Mouse (Mus musculus): Measurements from ENCODE around the gene Plxnd1. TPM values are rescaled to one million over a fixed set of nuclear protein-coding genes. Genes with fewer than 3 reads are reported as not detected.

Plxnd1 gene
- total RNA-seq (2021) = 100 to 1,000 TPM; 127 to 131 TPM
- long read RNA-seq, experiment 1, full-length matches to known transcripts = 70 of 123 reads
- long read RNA-seq, experiment 1, partial matches to known transcripts = 39 of 123 reads
- long read RNA-seq, experiment 1, other reads (novel, unspliced or antisense) = 14 of 123 reads
- long read RNA-seq, experiment 2, full-length matches to known transcripts = 59 of 113 reads
- long read RNA-seq, experiment 2, partial matches to known transcripts = 23 of 113 reads
- long read RNA-seq, experiment 2, other reads (novel, unspliced or antisense) = 31 of 113 reads

DNA sequence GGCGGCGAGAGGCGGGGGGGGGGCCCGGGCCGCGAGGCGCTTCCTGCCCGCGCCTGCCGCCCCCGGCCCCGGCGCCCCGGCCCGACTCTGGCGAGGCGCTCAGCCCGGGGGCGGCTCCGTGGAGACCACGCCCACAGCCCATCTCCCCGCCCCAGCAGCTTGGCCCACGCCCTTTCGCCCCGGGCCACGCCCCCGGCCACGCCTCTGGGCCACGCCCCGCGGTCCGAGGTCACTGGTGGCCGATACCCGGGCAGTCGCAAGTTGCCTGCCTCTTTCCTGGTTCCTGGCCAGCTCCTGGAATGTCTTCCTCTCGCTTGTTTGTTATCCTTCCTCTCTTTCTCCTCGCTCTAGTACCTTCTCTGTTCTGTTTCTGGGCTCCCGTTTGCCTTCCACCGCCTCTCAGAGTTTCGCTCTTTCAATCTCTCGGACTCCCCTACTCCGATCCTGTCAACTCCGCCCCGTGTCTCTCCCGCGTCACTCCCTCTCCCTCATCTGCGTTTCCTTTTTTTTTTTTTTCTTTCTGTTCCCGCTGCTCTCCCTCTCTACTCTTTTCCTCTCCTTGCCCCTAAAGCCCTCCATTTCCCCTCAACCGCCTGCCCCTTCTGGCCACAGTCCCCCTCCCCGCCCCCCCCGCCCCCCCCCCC, at the start of gene Plxnd1:
TSS of gene Plxnd1 (minus strand) at position 129 of the 644 bp plus-strand sequence.
- peak within 1 kb of the TSS; percentile 73 for H3K4me3 ChIP-seq
- DNase-seq (ENCODE audit: extremely low spot score in 1 of 2, low spot score in 2 of 2) = peak; percentile 84 to 86
- H3K27ac ChIP-seq = peak within 1 kb of the TSS; percentile 89
- no peak for TF ChIP-seq CTCF (IDR thresholded peaks at IDR 0.05)
- intact Hi-C loops (cut with DNase I) = loop anchor here (5.0 kb wide), 1 partner anchor 143 kb away; the partner anchor contains the start of genes Ift122 and Mbd4

- intact Hi-C loops (cut with DNase I) = no loop called here
- Histone ChIP-seq H3K27ac (peak overlapping the region; percentile 55; the same call in 1 of the 2 replicates), H3K4me3 (no peak overlapping the region)
- no peak for DNase-seq (ENCODE audit: extremely low spot score in 1 of 2, low spot score in 2 of 2)
- TF ChIP-seq CTCF (IDR thresholded peaks at IDR 0.05) = no peak
These were observed 49.2 kb upstream of the Plxnd1 start for GRCm38 (mm10) chr6:116044039-116044438.

DNA sequence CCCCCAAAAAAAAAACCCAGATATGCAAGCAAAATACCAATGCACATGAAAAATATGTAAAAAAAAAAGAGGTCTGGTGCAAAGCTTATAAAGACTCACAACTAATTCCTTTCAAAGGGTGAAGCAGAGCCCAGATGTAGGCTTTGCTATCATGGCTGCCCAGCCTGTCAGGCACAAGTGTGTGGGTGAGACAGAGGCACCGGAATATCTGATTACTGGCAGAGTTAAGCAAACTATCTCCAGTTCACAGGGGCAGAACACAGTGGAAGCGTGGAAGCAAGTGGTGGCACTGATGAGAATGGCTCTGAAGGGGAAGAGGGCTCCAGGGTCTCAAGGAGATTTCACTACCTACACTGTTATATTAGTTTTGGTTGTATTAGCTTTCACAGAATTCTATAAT, 43.4 kb upstream of the Plxnd1 start:
- no peak overlapping the region for H3K4me3 ChIP-seq
- no peak for DNase-seq (ENCODE audit: extremely low spot score in 1 of 2, low spot score in 2 of 2)
- no peak for TF ChIP-seq CTCF (IDR thresholded peaks at IDR 0.05)
- no peak overlapping the region for H3K27ac ChIP-seq
- intact Hi-C loops (cut with DNase I) = no loop called here

DNA sequence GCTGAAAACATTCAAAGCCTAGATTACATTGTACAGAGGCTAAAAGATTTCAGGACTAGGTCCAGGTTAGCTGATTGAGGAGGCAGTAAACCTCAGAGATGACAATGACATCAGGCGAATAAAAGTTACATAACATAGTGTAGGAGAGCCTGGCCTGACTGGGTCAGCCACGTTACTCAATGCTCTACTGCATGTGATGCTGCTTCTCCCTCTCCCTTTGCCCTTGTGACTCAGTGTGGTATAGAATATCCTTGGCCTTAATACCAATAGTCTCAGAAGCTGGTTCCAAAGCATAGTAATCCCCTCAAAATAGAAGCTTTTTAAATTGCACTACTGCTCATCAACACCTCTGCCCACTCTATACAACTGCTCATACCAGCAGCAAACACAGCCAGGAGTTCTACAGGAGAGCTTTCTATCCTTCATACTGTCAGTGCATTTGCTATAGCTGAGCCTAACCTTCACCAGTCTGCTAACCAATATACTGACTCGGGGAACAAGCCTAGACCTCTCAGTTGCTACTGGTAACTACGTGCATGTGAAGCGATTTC, 42.6 kb upstream of the Plxnd1 start:
- DNase-seq (ENCODE audit: extremely low spot score in 1 of 2, low spot score in 2 of 2) = no peak
- intact Hi-C loops (cut with DNase I) = no loop called here
- peak overlapping the region; percentile 37; the same call in 1 of the 2 replicates for H3K27ac ChIP-seq
- TF ChIP-seq CTCF (IDR thresholded peaks at IDR 0.05) = no peak
- H3K4me3 ChIP-seq = no peak overlapping the region

DNA sequence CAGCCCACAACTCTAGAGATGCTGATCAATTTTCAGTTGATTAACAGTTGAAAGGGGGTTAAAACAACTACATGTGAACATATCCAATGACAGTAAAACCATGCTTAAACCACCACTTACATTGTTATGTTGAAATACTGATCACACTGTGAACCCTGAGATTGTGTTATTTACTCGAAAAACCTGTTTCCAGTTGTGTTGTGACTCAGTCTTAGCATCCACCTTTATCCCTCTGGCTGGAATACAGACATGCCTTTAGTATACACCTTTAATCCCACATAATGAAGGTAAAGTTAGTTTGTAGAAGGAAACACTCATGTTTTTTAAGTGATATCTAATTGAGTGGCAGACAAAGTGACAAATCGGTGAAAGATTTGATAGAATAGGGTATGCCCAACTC, 41.8 kb upstream of the Plxnd1 start:
- TF ChIP-seq CTCF (IDR thresholded peaks at IDR 0.05) = no peak
- Histone ChIP-seq H3K27ac (no peak overlapping the region), H3K4me3 (no peak overlapping the region)
- DNase-seq (ENCODE audit: extremely low spot score in 1 of 2, low spot score in 2 of 2) = no peak
- intact Hi-C loops (cut with DNase I) = no loop called here

DNA sequence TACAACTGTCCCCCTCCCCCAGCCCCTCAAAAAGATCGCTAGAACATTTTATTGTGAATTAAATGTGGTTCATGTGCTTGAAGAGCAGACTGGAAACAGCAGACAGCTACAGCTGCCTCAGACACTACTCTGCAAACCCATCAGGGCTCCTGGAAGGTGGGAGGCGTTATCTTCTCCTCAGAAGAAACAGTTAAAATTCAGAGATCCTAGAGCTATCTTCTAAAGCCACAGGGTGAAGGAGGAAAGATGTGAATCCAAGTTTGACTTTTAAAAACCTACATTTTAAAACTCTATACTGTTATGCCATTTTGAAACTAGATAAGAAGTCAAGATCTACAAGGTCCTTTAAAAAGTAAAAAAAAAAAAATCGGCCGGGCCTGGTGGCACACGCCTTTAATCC, 36.2 kb upstream of the Plxnd1 start:
- no peak for TF ChIP-seq CTCF (IDR thresholded peaks at IDR 0.05)
- intact Hi-C loops (cut with DNase I) = no loop called here
- H3K4me3 ChIP-seq = no peak overlapping the region
- no peak for DNase-seq (ENCODE audit: extremely low spot score in 1 of 2, low spot score in 2 of 2)
- H3K27ac ChIP-seq = no peak overlapping the region

DNA sequence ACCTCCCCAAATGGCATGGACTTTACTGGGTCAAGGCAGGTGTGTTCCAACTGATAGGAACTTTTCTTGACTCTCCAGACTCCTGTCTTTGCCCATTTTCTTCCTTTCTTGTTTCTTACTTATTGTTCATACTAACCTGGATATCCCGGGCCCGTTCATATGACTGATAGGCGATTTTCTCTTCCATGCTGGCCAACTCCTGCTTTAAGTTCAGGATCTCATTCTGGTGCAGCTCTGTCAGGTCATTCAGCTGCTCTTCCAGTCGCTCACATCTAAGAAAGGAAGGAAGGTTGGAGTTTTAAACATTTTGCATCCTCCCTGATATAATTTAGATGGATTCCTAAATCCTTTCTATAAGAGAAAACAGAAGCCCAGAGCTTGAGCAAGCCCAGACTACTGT, 29.9 kb upstream of the Plxnd1 start:
- intact Hi-C loops (cut with DNase I) = loop anchor here (5.0 kb wide), 2 partner anchors 33 to 83 kb away; no protein-coding TSS in a partner anchor
- TF ChIP-seq CTCF (IDR thresholded peaks at IDR 0.05) = no peak
- Histone ChIP-seq H3K4me3 (no peak overlapping the region), H3K27ac (no peak overlapping the region)
- DNase-seq (ENCODE audit: extremely low spot score in 1 of 2, low spot score in 2 of 2) = no peak

GRCm38 (mm10) chr6:116021961-116022485, 27.2 kb upstream of the Plxnd1 start:
- no peak for TF ChIP-seq CTCF (IDR thresholded peaks at IDR 0.05)
- intact Hi-C loops (cut with DNase I) = loop anchor here (5.0 kb wide), 1 partner anchor 35 kb away; no protein-coding TSS in a partner anchor

DNA sequence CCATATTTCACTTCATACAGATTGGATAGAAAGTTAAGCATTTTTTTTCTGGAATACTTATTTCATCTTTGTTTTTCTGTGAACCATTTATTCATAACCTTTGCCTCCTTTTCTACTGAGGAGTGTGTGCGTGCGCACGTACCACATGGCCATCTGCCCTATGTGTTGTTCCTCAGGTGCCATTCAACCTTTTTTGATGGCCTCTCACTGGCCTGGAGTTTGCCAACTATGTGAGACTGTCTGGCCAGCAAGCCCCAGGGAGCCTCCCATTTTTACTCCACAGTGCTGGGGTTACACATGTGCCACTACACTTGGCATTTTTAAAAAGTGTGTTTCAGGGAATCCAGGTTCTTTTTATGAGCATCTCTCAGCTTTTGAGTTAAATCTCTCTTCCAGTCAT, 21.1 kb upstream of the Plxnd1 start:
- intact Hi-C loops (cut with DNase I) = no loop called here
- no peak overlapping the region for H3K27ac ChIP-seq

More at GRCm38 (mm10) chr6:116021961-116022485, 27.2 kb upstream of the Plxnd1 start:
- Histone ChIP-seq H3K4me3 (no peak overlapping the region), H3K27ac (no peak overlapping the region)
- DNase-seq (ENCODE audit: extremely low spot score in 1 of 2, low spot score in 2 of 2) = no peak

GRCm38 (mm10) chr6:116014111-116014510, 19.3 kb upstream of the Plxnd1 start:
- intact Hi-C loops (cut with DNase I) = loop anchor here (5.0 kb wide), 2 partner anchors 178 to 403 kb away; partner anchors contain the start of gene Tmcc1
- H3K27ac ChIP-seq = no peak overlapping the region
- TF ChIP-seq CTCF (IDR thresholded peaks at IDR 0.05) = no peak

More for the DNA sequence above, 21.1 kb upstream of the Plxnd1 start:
- no peak for DNase-seq (ENCODE audit: extremely low spot score in 1 of 2, low spot score in 2 of 2)
- no peak overlapping the region for H3K4me3 ChIP-seq
- TF ChIP-seq CTCF (IDR thresholded peaks at IDR 0.05) = no peak

DNA sequence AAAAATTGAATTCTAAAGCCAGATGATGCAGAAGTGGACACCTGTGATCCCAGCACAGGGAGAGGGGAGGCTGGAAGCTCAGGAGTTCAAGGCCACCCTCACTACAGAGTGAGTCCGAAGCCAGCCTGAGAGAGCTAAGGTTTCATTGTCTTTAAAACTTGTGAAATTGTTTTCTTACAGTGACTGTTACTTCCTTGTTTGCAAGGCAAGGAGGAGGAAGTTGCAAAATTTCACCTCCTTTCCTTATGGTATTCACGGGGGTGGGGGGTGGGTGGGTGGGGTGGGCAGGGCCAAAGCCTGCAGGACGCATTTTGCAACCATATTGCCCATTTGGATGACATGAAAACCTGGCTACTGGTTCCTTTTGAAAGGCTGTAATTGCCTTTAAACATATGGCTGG, 18.9 kb upstream of the Plxnd1 start:
- no peak for TF ChIP-seq CTCF (IDR thresholded peaks at IDR 0.05)
- DNase-seq (ENCODE audit: extremely low spot score in 1 of 2, low spot score in 2 of 2) = no peak
- intact Hi-C loops (cut with DNase I) = loop anchor here (5.0 kb wide), 2 partner anchors 179 to 404 kb away; partner anchors contain the start of gene Tmcc1
- no peak overlapping the region for H3K27ac ChIP-seq
- H3K4me3 ChIP-seq = no peak overlapping the region

More at GRCm38 (mm10) chr6:116014111-116014510, 19.3 kb upstream of the Plxnd1 start:
- no peak overlapping the region for H3K4me3 ChIP-seq
- DNase-seq (ENCODE audit: extremely low spot score in 1 of 2, low spot score in 2 of 2) = no peak

- peak; percentile 83 to 90 for DNase-seq (ENCODE audit: extremely low spot score in 1 of 2, low spot score in 2 of 2)
- intact Hi-C loops (cut with DNase I) = loop anchor here (1.0 to 5.0 kb wide), 3 partner anchors 118 to 407 kb away; partner anchors contain the start of gene Tmcc1
- Histone ChIP-seq H3K27ac (no peak overlapping the region), H3K4me3 (no peak overlapping the region)
- TF ChIP-seq CTCF (IDR thresholded peaks at IDR 0.05) = peak; percentile 100
These were observed 15.7 kb upstream of the Plxnd1 start for GRCm38 (mm10) chr6:116010541-116010940.

All from left cerebral cortex, adult 2 months (tissue).